Mouse (Mus musculus): ENCODE results near the gene Erap1. TPM values are rescaled to one million over a fixed set of nuclear protein-coding genes. Genes with fewer than 3 reads are reported as not detected.

Gene Erap1
- total RNA-seq (2023) = 10 to 100 TPM; 76.5 to 92.4 TPM

GRCm38 (mm10) chr13:74638793-74639711 is at the start of gene Erap1:
TSS of gene Erap1 (plus strand) at chr13:74639568.

Other genes starting within 250 kb of the Erap1 start
- 1 to 10 TPM; 1.5 to 2.0 TPM for gene Zfp72, start 248.7 kb upstream of the Erap1 start, total RNA-seq (2023)
- gene Ftl1-ps1, start 239.9 kb upstream of the Erap1 start, total RNA-seq (2023) = 1,000 to 10,000 TPM; 1,894 to 2,594 TPM
- gene Zfp825, start 145.6 kb upstream of the Erap1 start, total RNA-seq (2023) = 1 to 10 TPM; 5.9 to 6.6 TPM
- gene Cast, start 169.2 kb downstream of the Erap1 start, total RNA-seq (2023) = 100 to 1,000 TPM; 175 to 195 TPM